Mouse (Mus musculus) adrenal gland, postnatal 36 days (tissue): ENCODE results near the gene Lsmem1. TPM values are rescaled to one million over a fixed set of nuclear protein-coding genes. Genes with fewer than 3 reads are reported as not detected.
A peak's percentile ranks its signal among the peaks of the same experiment; 100 is the strongest.
"Not testable (repeated sequence)": the region's sequence is repeated elsewhere in the genome, so short reads cannot be mapped to it uniquely, and the experiment has no call there.

Experiments used
- DNase-seq, 2 experiments: peaks; one replicate each; pipeline ENCODE4 v3.0.0; 2021; ENCODE audit warnings: mixed read lengths in 1 of 2
- total RNA-seq, 2 experiments: library from RNA; stranded (reverse); gene quantifications; 2 replicates each; pipeline ENCODE4 v1.2.3; 2021

The Lsmem1 gene
- total RNA-seq, 2 experiments from 2014 or later: not detected

DNA sequence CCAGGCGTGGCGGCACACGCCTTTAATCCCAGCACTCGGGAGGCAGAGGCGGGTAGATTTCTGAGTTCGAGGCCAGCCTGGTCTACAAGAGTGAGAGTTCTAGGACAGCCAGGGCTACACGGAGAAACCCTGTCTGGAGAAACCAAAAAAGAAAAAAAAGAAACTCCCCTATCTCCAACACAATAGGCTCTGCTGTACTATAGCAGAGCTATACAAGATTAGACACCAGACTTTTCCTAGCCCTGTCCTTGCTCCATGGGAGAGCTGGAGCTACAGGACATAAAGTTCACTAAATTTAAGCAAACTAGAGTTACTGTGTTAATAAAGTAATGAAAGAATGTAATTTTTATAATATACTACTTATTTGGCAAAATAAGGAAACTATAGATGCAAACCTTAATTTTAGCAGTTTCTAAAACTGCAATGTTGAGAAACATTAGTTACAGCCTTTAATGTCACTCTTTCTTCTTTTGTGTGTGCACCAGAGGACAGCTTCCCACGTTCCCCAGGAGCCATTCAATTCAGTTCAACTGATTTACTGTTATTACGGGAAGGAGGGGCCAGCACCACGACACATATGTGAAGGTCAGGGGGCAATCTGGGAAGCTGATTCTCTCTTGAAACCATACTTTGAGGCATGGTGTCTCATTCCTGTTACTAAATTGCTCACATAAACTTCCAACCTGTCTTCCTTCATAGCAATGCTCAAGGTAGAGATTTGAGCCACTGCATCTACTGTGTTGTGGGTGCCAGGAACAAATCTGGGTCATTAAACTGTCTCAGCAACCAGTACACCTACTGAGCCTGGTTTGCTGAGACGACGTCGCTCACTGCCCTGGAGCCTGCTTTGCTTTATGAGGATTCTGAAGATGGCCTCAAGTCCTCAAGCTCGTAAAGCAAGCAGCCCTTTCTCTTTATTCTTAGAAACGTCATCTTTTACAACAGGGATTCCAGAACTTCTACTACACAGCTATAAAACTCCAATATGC is 15.9 kb upstream of the Lsmem1 start:
- DNase-seq: no peak

DNA sequence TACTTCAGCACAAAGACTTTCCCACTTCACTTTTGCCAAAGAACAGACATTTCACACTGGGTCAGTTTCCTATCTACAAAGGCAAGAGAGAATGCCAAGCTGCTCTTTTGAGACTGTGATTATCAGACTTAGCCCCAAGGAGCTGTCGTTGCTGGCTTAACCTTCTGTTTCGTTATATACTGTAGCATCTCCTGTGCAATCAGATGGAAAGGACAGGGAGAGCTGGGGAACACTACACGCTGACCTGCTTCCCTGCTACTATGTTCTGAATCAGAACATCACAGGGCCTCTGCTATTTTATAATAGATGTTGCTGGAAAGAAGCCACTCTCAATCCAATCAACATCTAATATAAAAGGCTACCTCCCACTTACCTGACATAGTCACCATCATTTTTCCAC is 9.8 kb upstream of the Lsmem1 start:
- no peak for DNase-seq

DNA sequence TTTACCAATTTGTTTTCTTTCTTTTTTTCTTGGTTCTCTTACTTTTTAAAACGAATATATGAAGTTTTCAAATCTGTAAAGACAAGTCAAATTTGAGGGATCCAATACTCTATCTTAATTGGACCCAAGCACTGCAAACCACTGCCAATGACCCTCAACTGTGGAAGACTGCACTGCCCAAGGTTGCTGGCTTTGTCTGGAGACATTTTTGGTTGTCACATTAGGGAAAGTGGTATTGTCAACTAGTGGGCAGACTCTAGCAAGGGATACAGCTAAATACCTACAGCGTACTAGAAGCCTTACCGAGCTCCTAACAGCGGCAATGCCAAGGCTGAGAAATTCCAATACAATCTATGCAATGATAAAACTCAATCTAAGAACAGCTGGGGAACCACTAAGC is 8.6 kb upstream of the Lsmem1 start:
- no peak for DNase-seq

DNA sequence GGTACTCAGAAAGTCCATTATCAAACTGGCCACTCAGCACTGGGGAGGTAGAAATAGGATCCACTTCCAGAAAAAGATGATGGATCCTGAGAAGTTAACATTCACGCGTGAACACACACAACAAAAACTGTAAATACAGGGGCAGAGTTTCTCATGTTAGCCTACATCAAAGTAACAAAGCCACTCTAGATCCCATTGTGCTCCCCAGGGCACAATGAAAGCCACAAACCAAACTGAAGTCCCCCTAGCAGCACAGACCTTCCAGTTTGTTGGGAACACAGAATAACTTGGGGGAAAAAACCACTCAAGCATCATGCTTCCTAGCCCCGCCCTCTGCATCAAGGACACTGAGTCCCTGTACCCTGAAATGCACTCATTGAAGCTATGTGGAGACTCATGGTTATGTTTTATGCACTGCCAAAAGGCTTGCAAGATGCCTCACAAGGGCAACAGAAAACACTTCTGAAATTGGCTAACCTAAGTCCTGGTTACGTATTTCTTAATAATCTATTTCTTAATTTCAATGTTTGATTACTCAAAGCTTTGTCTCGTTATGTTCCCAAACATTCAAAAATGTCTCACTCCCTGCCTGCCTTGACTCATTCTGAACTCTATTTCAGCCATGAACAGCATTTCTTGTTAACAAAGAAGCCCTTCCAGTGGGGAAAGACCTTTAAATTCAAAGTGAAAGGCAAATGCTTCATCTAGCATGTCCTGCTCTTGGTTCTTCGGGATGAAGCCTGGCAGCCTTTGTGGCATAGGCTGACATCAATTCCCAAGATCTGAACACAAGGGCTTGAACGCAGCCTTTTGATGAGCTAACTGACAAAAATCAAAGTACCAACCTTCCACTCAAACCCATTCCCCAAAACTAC is 3.1 kb upstream of the Lsmem1 start:
- peak; percentile 44 to 53 for DNase-seq

GRCm38 (mm10) chr12:40200484-40201235 is 1.4 kb upstream of the Lsmem1 start:
- no peak for DNase-seq

- DNase-seq: peak; percentile 61 to 69
Measured at GRCm38 (mm10) chr12:40199795-40200402, 609 bp upstream of the Lsmem1 start.

GRCm38 (mm10) chr12:40198427-40198826 is 863 bp downstream of the Lsmem1 start:
- no peak for DNase-seq

DNA sequence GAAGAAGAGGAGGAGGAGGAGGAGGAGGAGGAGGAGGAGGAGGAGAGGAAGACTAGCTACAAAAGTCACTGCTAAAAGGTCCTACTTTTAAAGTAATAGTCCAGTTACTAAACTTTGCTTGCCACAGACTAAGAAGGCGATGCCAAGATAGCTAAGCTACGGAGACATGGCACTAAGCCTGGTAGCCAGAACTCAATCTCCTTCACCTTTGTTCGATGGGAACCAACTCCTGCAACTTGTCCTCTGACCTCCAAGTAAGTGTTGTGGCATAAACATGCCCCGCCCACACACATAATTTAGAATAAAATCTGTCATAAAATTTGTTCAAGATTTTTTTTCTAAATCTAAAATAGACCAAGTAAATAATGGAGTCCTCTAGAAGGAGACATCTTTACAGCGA is 1.3 kb downstream of the Lsmem1 start:
- DNase-seq: no peak

DNA sequence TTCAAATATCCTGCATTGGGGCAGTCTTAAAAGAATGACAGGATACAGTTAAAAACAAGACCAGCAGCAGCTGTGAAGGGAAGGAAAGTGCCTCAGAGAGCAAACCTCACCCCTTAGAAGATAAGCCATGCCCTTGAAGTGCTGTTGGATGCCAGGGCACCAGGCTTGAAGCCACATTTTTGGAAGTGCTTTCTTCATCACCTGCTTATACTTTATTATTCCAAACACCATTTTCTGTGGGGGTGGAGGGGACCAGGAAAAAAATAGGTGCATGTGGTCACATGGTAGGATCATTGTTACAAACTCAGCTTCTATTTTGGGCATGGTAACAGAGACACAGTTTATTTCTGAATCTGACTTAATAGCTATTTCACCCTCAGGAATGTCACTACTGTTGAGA is 1.8 kb downstream of the Lsmem1 start:
- no peak for DNase-seq

DNA sequence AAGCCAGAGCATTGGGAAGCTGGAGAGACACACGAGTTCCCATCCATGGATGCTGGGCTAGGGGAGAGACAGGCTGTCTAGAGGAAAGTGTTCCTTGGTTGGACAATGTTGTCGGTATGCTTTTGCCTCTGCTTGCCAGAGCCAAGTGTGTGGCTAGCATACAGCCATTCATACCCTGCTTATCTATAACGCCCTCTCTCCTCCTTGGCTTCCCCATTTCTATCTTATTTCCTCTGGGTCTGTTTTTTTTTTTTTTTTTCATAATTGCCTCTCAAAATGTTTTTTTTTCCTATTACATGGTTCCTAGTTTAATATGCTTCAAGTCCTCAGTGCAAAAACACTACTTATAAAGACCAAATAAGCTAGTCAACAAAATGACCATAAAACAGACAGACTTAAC is 13.8 kb downstream of the Lsmem1 start:
- DNase-seq: no peak

DNA sequence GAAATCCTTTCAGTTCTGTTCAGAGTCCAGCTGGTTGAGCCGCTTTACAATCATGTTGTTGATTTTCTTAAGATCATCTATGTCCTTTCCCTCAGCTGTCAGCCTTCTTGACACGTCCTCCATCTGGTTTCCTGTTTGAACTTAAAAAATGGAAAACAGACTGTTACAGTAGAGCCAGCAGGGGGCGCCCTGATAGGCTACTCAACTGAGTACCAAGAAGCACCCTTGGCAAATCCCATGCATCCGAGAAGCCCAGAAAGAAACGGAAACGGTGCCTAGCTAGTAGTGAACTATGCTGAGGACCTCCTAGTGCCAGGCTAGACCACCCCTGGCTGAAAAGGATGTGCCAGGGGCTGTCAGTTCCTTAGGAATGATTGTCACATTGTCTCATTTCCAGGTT is 22.2 kb downstream of the Lsmem1 start:
- DNase-seq: peak; percentile 56 to 69

DNA sequence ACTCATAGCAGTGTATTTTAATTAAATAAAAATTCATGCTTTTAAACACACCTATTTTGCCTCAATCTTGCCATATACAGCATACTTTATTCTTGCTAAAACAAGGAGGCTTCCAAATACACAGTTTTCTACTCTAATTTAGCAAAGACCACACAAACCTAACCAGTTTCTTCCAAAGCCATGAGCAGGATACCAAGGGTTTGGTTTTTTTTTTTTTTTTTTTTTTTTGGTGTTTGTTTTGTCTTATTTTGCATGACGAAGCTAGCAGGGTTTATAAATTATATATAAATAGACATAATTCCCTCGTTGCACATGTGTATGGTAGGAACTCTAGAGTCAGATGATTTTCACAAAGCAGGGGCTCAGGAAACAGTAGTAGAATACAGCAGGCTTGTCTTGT is 23.1 kb downstream of the Lsmem1 start:
- no peak for DNase-seq

DNA sequence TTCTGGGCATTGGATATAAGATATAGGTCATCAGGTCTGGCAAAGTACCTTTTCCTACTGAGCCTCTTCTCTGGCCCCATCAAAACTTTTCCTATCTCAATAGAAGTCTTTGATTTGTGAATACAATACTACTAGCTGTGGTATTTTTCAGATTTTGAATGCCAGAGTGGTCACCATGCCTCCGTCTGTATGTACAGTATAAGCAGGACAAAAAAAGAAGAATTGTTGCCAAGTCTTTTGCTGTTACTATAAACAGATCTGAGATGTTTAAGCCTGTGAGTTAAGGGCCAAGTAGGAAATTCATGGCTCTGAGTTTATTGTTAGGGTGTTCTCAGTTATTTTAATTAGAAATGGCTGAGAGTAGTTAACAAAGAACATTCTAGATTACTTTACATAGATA is 24.1 kb downstream of the Lsmem1 start:
- not testable (repeated sequence) for DNase-seq

GRCm38 (mm10) chr12:40171637-40172036 is 27.7 kb downstream of the Lsmem1 start:
- no peak for DNase-seq

GRCm38 (mm10) chr12:40169675-40170074 is 29.6 kb downstream of the Lsmem1 start:
- no peak for DNase-seq

- peak in 1 of 2 experiments; percentile 13 for DNase-seq
Measured at GRCm38 (mm10) chr12:40164621-40165020, 34.7 kb downstream of the Lsmem1 start.

- no peak for DNase-seq
Measured at GRCm38 (mm10) chr12:40160777-40161176, 38.5 kb downstream of the Lsmem1 start.

- DNase-seq: no peak
Measured at GRCm38 (mm10) chr12:40154188-40154587, 45.1 kb downstream of the Lsmem1 start.

DNA sequence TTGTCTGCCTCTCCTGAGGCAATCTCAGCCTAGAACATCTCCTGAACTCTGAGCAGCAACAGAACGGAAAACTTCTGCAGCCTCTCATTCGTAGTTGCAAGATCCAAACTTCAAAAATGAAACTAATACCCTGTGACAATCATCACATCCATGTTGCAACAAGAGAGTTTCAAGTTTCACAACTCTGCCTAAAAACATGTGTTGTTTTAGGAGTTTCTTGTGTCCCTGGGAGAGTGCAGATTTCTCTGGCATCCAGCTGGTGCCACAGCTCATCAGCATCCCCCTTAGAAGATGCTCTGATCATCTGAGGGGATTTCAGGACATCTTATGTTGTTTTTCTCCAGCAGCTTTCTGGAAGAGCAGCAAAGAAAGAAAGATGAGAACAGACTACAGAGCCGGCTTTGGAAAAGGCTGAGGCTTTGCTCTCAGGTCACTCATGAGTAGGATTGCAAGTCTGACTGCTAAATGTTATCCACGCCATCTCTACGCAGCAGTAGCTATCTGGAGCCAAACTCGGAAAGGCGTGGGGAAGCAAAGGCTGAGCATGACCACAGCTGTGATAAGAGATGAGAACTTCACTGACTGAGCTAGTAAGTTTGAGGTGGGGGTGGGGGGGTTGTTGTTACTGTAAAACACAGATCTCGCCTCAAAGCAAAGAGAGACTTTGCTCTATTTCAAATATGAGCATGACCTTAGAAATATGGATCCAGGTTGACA is 46.8 kb downstream of the Lsmem1 start:
- no peak for DNase-seq

DNA sequence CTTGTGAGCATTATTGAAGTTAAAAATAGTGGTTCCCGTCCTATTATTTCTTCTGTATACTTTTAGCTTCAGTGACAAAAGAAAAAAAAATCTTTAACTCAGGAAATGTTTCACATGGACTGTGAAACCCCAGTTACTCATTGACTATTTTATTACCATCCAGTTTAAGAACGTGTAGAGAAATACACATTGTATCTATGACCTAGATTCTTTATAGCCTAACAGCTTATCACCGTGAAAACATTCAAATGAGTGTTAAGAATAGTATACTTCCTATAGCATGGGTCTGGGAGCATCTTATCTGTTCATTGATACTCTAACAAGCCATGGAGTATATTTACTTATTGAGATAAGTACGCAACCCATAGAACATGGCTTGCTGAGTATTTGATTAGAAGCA is 52.0 kb downstream of the Lsmem1 start:
- DNase-seq: no peak

DNA sequence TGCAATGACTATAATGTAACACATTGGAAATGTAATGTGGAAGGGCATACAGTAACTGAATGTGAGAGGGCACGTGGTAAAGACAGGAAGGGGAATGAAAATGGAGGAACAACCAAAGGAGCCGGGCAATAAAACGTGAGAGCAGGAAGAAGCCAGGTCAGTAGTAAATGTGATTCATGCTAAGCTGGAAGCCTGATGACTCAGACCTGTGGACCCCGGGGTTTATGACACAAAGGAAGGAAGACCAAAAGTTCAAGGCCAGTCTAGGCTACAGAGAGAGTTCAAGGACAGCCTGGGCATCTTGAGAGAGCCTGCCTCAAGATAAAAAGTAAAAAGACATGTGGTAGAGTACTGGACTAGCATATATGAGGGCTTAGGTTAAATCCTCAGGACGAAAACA is 52.8 kb downstream of the Lsmem1 start:
- peak; percentile 6 to 7 for DNase-seq
